Mouse (Mus musculus): ENCODE measurements around the gene Fam161b. TPM values are rescaled to one million over a fixed set of nuclear protein-coding genes. Genes with fewer than 3 reads are reported as not detected.

Gene Fam161b
- total RNA-seq (2022) = 10 to 100 TPM; 11.0 to 16.5 (median 13.0) TPM

DNA sequence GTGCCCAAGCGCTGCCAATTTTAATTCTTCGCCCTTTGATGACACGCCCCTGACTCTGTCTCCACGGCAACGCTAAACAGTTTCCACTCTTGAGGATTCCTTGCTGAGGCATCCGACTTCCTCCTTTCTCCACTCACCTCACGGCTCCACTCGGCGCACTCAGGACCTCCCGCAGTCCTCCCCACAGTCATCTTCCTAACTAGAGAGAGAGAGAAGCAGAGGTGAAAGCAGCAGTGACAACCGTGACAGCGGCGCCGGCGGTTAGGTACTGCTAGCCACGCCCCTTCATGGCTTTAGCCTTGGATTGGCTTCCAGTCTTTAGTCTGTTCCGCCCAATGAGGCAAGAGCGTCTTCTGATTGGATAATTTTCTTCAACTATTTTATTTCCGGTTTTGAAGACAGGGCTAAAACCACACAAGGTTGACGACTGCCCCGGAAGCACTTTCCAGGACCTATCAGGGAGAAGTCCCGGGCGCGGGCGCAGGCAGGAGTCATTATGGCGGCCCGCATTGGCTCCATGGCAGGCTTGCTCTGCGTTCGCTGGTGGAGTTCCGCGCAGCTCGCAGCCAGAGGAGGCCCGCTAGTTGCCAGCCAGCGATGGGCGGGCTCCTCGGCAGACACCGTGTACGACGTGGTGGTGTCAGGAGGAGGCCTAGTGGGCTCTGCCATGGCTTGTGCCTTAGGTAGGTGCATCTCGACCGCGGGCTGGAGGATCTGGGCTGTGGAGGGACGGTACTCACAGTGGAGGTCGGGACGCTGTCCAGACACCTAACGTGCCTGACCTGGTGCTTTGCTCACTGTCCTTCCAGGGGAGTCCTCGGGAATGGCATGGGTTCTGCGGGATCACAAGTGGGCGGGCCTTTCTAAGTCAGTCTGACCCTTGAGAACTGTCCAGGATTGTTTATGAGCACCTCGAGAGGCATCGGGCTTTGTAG, at the start of gene Fam161b, which contains the start of gene Coq6:
Fam161b (minus strand) TSS at position 279 of the 935 bp plus-strand sequence.
Coq6 (plus strand) TSS at position 103 of the 935 bp plus-strand sequence.
- DNase-seq (ENCODE audit: low spot score in 2 of 2) = peak; percentile 96 to 97

DNA sequence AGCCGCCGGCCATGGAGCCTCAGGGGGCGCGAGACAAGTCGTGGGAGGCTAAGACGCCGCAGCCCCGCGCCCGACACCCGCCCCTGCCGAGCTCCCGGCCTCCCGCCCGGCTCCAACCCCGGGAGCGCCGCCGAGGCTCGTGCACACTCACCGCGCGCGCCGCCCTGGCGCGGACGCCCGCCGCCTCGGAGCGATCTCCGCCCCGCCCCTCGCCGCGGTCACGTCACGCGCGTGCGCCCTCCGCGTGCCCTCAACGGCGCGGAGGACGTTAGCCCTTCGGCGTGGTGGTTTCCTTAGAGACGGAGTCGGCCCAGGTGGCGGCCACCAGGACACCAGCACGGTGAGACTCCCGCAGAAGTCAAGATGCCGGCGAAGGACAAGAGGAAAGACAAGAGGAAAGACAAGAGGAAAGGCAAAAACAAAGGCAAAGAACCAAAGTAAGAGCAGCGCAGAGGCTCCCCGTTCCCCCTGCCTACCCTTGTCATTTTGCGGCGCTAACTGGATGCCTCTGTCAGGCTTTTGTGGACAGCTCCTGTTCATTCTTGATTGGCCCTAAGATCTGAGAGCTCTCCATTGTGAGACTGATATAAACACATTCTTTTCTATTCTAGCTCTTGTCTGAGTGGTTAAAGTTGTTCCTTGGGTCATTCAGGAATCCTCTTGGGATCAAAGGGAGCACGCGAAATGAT, 47.3 kb upstream of the Fam161b start, which contains the start of the genes Entpd5 and Bbof1:
Entpd5 (minus strand) TSS at position 211 of the 689 bp plus-strand sequence.
Bbof1 (plus strand) TSS at position 253 of the 689 bp plus-strand sequence.
- peak; percentile 81 to 85 for DNase-seq (ENCODE audit: low spot score in 2 of 2)

GRCm38 (mm10) chr12:84407874-84408818, 46.5 kb upstream of the Fam161b start:
- DNase-seq (ENCODE audit: low spot score in 2 of 2) = peak in 1 of 2 experiments; percentile 15

- DNase-seq (ENCODE audit: low spot score in 2 of 2) = no peak
Observed at GRCm38 (mm10) chr12:84407259-84407658, 45.6 kb upstream of the Fam161b start.

DNA sequence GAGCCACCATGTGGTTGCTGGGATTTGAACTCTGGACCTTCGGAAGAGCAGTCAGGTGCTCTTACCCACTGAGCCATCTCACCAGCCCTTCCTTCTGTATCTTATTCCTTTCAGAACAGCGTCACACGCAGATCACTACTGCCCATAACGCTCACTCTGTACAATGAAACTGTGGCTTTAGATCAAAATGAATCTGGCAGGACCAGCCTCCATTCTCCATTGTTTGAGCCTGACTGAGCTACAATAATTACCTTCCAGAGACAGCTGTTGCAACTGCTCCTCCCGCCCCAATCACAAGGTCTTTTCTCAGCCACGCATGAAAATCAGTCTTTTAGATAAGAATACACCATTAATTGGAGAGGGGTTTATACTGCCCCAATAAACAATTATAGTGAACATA, 42.9 kb upstream of the Fam161b start:
- DNase-seq (ENCODE audit: low spot score in 2 of 2) = no peak

GRCm38 (mm10) chr12:84402923-84403322, 41.3 kb upstream of the Fam161b start:
- DNase-seq (ENCODE audit: low spot score in 2 of 2) = no peak

GRCm38 (mm10) chr12:84400653-84401052, 39.0 kb upstream of the Fam161b start:
- no peak for DNase-seq (ENCODE audit: low spot score in 2 of 2)

GRCm38 (mm10) chr12:84400068-84400467, 38.4 kb upstream of the Fam161b start:
- DNase-seq (ENCODE audit: low spot score in 2 of 2) = no peak

GRCm38 (mm10) chr12:84399663-84400062, 38.0 kb upstream of the Fam161b start:
- DNase-seq (ENCODE audit: low spot score in 2 of 2) = no peak

GRCm38 (mm10) chr12:84399135-84399534, 37.5 kb upstream of the Fam161b start:
- DNase-seq (ENCODE audit: low spot score in 2 of 2) = no peak

GRCm38 (mm10) chr12:84398629-84399028, 37.0 kb upstream of the Fam161b start:
- DNase-seq (ENCODE audit: low spot score in 2 of 2) = no peak

DNA sequence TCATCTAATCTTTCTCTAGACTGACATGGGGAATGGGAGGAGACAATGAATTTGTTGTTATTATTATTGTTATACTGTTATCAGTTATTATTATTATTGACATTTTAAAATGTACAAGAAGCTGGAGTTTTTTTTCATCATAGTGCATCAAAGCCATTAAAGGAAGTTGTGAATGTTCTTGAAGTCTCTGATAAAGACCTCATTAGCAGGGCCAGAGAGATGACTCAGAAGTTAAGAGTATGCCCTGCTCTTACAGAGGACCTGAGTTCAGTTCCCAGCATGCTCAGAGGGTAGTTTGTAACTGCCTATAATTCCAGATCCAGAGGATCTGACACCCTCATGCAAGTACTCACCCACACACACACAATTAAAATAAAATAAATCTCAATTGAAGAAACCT, 36.1 kb upstream of the Fam161b start:
- no peak for DNase-seq (ENCODE audit: low spot score in 2 of 2)

- DNase-seq (ENCODE audit: low spot score in 2 of 2) = no peak
Observed at GRCm38 (mm10) chr12:84396947-84397679, 35.5 kb upstream of the Fam161b start.

- no peak for DNase-seq (ENCODE audit: low spot score in 2 of 2)
Observed at GRCm38 (mm10) chr12:84393847-84394246, 32.2 kb upstream of the Fam161b start.

DNA sequence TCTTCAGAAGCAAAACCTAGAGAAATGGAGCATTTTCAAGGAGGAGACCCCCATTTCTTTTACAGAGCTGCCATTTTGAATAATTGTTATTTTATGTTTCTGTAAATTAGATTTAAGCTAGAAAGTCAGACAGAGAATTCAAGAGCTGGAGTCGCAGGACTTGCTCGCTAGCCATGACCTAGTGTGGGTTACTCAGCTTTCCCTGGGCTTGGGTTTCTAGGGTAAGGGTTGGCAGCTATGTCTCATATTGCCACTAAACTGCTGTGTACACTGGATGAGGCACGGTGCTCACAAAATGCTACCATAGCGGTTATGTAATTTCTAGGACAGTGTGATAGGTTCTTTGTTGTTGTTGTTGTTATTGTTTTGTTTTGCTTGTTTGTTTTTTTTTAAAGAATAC, 31.0 kb upstream of the Fam161b start:
- no peak for DNase-seq (ENCODE audit: low spot score in 2 of 2)

- DNase-seq (ENCODE audit: low spot score in 2 of 2) = no peak
Observed at GRCm38 (mm10) chr12:84390336-84390735, 28.7 kb upstream of the Fam161b start.

DNA sequence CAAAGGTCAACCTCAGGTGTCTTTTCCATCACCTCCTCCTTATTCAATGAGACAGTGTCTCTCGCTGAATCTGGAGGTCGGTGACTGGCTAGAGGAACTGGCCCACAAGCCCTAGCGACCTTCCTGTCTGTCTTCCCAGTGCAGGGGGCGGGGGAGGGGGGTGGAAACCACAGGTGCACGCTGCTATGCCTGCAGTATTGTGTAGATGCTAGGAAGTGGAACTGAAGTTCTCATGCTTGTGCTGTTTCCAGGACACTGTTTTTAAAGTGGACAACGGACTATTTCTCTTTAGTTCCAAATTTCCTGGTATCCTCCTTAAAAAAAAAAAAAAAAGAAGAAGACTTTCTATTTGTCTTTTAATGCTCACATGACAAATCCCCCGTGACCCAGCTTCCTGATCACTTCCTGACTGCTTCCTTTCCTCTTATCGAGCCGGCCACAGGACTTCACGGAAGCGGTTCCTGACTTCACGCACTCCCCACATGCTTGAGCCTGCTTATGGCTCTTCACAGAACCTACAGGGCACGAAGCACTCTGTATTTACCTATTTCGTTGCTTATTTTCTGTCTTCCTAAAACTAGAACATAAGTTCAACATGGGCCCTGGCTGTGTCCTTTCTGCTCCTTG, 27.3 kb upstream of the Fam161b start:
- DNase-seq (ENCODE audit: low spot score in 2 of 2) = no peak

- DNase-seq (ENCODE audit: low spot score in 2 of 2) = no peak
Observed at GRCm38 (mm10) chr12:84388097-84388496, 26.5 kb upstream of the Fam161b start.

DNA sequence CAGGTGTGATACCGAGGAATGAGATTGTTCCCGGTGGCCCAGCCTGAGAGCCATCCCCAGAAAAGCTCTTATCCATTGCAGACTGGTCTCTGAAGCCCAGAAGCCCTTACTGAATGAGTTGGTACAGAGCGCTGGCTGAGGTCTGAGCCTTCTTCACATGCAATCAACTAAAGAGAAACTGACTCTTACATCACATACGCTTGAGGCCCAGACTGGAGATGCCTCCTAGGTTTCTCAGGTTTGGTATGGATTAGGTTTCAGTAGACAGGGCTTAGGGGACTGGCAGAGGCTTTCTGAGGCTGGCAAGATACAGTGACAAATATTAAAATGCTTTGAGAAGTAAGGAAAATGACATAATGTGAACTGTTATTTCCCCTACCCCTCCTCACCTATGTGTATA, 23.8 kb upstream of the Fam161b start:
- no peak for DNase-seq (ENCODE audit: low spot score in 2 of 2)

DNA sequence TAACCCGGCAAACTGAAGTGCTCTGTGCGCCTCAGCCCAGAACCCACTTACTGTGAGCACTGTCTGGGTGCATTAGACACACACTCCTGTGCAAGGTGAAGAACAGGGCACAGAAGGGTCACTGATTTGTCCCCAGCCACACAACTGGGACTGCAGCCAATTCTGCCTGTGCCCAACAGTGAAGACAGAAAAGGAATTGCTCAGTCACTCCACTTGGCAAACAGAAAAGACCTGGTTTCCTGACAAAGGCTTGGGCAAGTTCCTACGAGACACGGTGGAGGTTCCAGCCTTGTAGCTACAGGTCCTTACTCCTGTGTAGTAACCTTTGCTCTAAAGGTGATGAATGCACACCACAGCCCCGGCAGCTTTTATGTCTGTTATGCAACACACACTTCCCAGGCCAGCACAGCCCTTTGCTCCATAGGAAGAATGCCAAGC, 23.0 kb upstream of the Fam161b start:
- DNase-seq (ENCODE audit: low spot score in 2 of 2) = no peak
